Mouse (Mus musculus): ENCODE data around the gene Olfr287.

The Olfr287 gene

GRCm38 (mm10) chr15:98167645-98168621, 52.9 kb downstream of the Olfr287 start:
- DNase-seq (ENCODE audit: low read depth, low spot score) = peak; percentile 83

GRCm38 (mm10) chr15:98166963-98167644, 53.8 kb downstream of the Olfr287 start, which contains the start of gene Ccdc184:
TSS of gene Ccdc184 (plus strand) at chr15:98167158.
- no peak for DNase-seq (ENCODE audit: low read depth, low spot score)

GRCm38 (mm10) chr15:98165525-98165924, 55.3 kb downstream of the Olfr287 start, which contains the start of gene Asb8:
TSS of gene Asb8 (minus strand) at chr15:98165625.
- DNase-seq (ENCODE audit: low read depth, low spot score) = no peak

GRCm38 (mm10) chr15:98162561-98162960, 58.3 kb downstream of the Olfr287 start:
- no peak for DNase-seq (ENCODE audit: low read depth, low spot score)

- no peak for DNase-seq (ENCODE audit: low read depth, low spot score)
Observed at GRCm38 (mm10) chr15:98161026-98161805, 59.6 kb downstream of the Olfr287 start.

GRCm38 (mm10) chr15:98157253-98157652, 63.6 kb downstream of the Olfr287 start:
- no peak for DNase-seq (ENCODE audit: low read depth, low spot score)

Data from WW6 (cell line).